Mouse (Mus musculus): ENCODE data around the gene Rnasel.

- no peak for TF ChIP-seq GATA1 (IDR thresholded peaks at IDR 0.05; ENCODE audit: low read length)
- no peak for TF ChIP-seq TAL1 (IDR thresholded peaks at IDR 0.05; ENCODE audit: low read length)
Observed at GRCm38 (mm10) chr1:153807390-153807993, 58.3 kb downstream of the Rnasel start.
